Mouse (Mus musculus): ENCODE data around the gene Rptor. TPM values are rescaled to one million over a fixed set of nuclear protein-coding genes. Genes with fewer than 3 reads are reported as not detected.
A peak's percentile ranks its signal among the peaks of the same experiment; 100 is the strongest.

Gene Rptor
- polyA plus RNA-seq, 1 experiment from 2014 or later: 3.1 TPM

DNA sequence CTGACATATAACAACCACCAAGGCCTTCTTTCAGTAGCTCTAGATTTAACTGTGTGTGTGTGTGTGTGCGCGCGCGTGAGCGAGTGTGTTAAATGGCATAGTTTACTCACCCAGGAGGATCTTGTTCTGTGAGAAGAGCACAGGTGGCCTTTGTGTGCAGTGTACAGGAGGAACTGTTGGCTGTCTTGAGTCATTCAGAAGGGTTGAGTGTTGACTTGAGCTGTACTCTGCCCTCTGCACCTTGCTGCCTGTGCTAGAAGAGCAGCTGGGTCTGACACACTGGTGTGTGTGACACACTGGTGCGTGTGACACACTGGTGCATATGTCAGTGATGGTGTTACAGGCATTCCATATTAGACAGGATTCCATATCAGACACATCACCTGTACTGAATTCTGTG lies 8.8 kb downstream of the Rptor start:
- WGBS (ENCODE audit: insufficient replicate concordance): 94% methylated on average over 6 of the region's 6 CpGs

DNA sequence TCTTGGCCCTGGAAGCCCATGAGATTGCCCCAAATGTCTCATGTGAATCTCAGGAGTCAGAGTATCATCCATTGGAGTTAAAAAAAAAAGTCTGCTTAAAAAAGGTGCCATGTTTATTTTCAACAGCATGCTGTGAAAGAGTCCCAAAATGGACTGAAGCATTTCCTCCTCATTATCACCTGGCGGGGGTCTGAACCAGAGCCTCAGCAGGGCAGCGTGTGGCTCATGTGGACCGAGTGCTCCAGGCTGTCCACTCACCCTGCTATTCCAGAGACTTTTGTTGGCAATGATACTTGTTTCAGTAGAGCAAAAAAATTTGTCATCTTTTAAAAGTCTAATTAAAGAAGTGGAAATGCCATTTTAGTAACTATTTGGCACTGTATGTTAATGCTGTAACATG lies 9.5 kb downstream of the Rptor start:
- Histone ChIP-seq H3K27me3 (ENCODE audit: insufficient read depth, low read length) (no peaks in the 10 kb centered on the region), H3K9me3 (ENCODE audit: low read length) (no peaks in the 10 kb centered on the region), H3K4me2 (ENCODE audit: low read depth, low read length) (no peak overlapping the region), H3K36me3 (replicated peaks; ENCODE audit: insufficient read depth, low read length) (0 out of 2 replicates have a peak, but pooled peaks cover 7% of the 10 kb centered on the region), H3K9ac (replicated peaks) (no peak overlapping the region), H3K27ac (ENCODE audit: low read depth) (no peak overlapping the region), H3K4me3 (ENCODE audit: low read depth, low read length) (no peak overlapping the region), H3K4me1 (ENCODE audit: insufficient read depth) (no peaks in the 10 kb centered on the region; the same call in 1 of the 2 replicates)
- TF ChIP-seq EP300 (IDR thresholded peaks at IDR 0.05; ENCODE audit: low read depth): no peak
- no peak for TF ChIP-seq CTCF (IDR thresholded peaks at IDR 0.05; ENCODE audit: low read depth)
- WGBS (ENCODE audit: insufficient replicate concordance): 80% methylated on average over 3 of the region's 3 CpGs
- DNase-seq (no peak), ATAC-seq (no peak)

More for the DNA sequence above, 8.8 kb downstream of the Rptor start:
- ATAC-seq (no peak), DNase-seq (no peak)
- no peak overlapping the region for H3K4me2 ChIP-seq (ENCODE audit: low read depth, low read length)
- H3K4me1 ChIP-seq (ENCODE audit: insufficient read depth): no peaks in the 10 kb centered on the region; the same call in 1 of the 2 replicates
- H3K4me3 ChIP-seq (ENCODE audit: low read depth, low read length): no peak overlapping the region
- TF ChIP-seq EP300 (IDR thresholded peaks at IDR 0.05; ENCODE audit: low read depth) (no peak), CTCF (IDR thresholded peaks at IDR 0.05; ENCODE audit: low read depth) (no peak)
- H3K9me3 ChIP-seq (ENCODE audit: low read length): no peaks in the 10 kb centered on the region
- H3K9ac ChIP-seq (replicated peaks): no peak overlapping the region
- 0 out of 2 replicates have a peak, but pooled peaks cover 7% of the 10 kb centered on the region for H3K36me3 ChIP-seq (replicated peaks; ENCODE audit: insufficient read depth, low read length)
- no peaks in the 10 kb centered on the region for H3K27me3 ChIP-seq (ENCODE audit: insufficient read depth, low read length)
- H3K27ac ChIP-seq (ENCODE audit: low read depth): no peak overlapping the region

DNA sequence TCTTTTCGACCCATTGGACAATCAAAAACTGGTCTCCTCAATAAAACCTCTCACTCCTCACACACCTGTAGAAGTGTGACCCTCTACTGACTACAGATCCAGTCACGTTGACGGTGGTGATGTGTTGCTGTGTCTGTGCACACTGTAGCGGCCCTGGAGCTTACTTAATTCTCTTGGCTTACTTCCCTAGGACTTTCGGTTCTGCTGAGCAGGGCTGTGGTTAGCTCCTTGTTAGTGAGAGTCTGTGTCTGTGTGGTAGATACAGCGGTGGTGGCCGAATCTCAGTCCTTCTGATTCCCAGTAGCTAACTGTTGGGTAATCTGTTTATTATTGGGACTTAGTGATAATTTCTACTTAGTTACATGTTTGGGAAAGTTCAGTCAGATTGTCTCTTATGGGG lies 12.4 kb downstream of the Rptor start:
- H3K4me1 ChIP-seq (ENCODE audit: insufficient read depth): no peaks in the 10 kb centered on the region; the same call in 1 of the 2 replicates
- H3K4me2 ChIP-seq (ENCODE audit: low read depth, low read length): no peak overlapping the region
- no peaks in the 10 kb centered on the region for H3K27me3 ChIP-seq (ENCODE audit: insufficient read depth, low read length)
- ATAC-seq (no peak), DNase-seq (no peak)
- no peaks in the 10 kb centered on the region for H3K9me3 ChIP-seq (ENCODE audit: low read length)
- H3K36me3 ChIP-seq (replicated peaks; ENCODE audit: insufficient read depth, low read length): no peaks in the 10 kb centered on the region
- H3K4me3 ChIP-seq (ENCODE audit: low read depth, low read length): no peak overlapping the region
- no peak overlapping the region for H3K9ac ChIP-seq (replicated peaks)
- H3K27ac ChIP-seq (ENCODE audit: low read depth): no peak overlapping the region
- 65% methylated on average over 7 of the region's 7 CpGs for WGBS (ENCODE audit: insufficient replicate concordance)
- TF ChIP-seq EP300 (IDR thresholded peaks at IDR 0.05; ENCODE audit: low read depth): no peak
- TF ChIP-seq CTCF (IDR thresholded peaks at IDR 0.05; ENCODE audit: low read depth): no peak

DNA sequence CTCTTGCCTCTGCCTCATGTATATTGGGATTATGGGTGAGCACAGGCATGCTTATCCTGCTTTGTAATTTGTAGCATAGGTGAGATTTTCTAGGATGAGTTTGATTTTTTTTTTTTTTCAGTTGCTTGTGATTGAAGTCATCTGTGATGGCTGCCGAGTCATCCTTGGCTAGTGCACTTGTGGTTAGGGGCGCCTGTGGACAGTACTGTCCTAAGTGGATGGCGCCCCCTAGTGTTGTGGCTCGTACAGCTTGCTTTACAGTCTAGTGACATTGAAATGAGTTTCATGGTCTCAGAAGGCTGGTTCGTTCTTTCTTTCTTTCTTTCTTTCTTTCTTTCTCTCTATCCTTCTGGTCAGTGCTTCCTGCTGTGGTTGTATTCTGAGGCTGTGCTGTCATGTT lies 16.1 kb downstream of the Rptor start:
- Histone ChIP-seq H3K9me3 (ENCODE audit: low read length) (no peaks in the 10 kb centered on the region), H3K36me3 (replicated peaks; ENCODE audit: insufficient read depth, low read length) (no peaks in the 10 kb centered on the region), H3K4me3 (ENCODE audit: low read depth, low read length) (no peak overlapping the region), H3K27me3 (ENCODE audit: insufficient read depth, low read length) (no peaks in the 10 kb centered on the region), H3K9ac (replicated peaks) (no peak overlapping the region), H3K4me1 (ENCODE audit: insufficient read depth) (no peaks in the 10 kb centered on the region; the same call in 1 of the 2 replicates), H3K27ac (ENCODE audit: low read depth) (no peak overlapping the region), H3K4me2 (ENCODE audit: low read depth, low read length) (no peak overlapping the region)
- peak; percentile 54 for DNase-seq
- WGBS (ENCODE audit: insufficient replicate concordance): 36% methylated on average over 5 of the region's 5 CpGs
- no peak for ATAC-seq
- TF ChIP-seq EP300 (IDR thresholded peaks at IDR 0.05; ENCODE audit: low read depth) (no peak), CTCF (IDR thresholded peaks at IDR 0.05; ENCODE audit: low read depth) (peak; percentile 62)

DNA sequence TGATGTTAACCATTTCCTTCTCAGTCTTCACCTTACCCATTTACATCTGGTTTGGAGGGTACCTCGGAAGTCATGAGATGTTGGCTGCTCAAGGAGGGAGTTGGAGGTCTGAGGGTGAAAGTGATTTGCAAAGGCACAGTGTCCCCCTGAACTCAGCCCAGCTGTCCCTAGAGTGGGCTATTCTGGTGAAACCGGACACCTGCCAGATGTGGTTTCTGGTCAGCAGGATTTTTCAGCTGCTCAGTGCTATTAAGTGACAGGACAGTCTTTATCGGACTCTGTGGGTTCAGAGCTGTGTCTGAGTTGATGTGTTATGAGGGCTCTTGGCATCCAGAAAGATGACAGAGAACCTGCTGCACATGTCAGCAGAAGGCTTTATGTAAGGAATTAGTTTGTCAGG lies 18.6 kb downstream of the Rptor start:
- no peak for TF ChIP-seq CTCF (IDR thresholded peaks at IDR 0.05; ENCODE audit: low read depth)
- TF ChIP-seq EP300 (IDR thresholded peaks at IDR 0.05; ENCODE audit: low read depth): no peak
- DNase-seq: no peak
- Histone ChIP-seq H3K4me3 (ENCODE audit: low read depth, low read length) (no peak overlapping the region), H3K27me3 (ENCODE audit: insufficient read depth, low read length) (no peaks in the 10 kb centered on the region), H3K9ac (replicated peaks) (no peak overlapping the region), H3K4me2 (ENCODE audit: low read depth, low read length) (no peak overlapping the region), H3K27ac (ENCODE audit: low read depth) (no peak overlapping the region), H3K36me3 (replicated peaks; ENCODE audit: insufficient read depth, low read length) (no peaks in the 10 kb centered on the region), H3K4me1 (ENCODE audit: insufficient read depth) (no peaks in the 10 kb centered on the region), H3K9me3 (ENCODE audit: low read length) (no peaks in the 10 kb centered on the region)
- 79% methylated on average over 3 of the region's 3 CpGs for WGBS (ENCODE audit: insufficient replicate concordance)
- no peak for ATAC-seq

DNA sequence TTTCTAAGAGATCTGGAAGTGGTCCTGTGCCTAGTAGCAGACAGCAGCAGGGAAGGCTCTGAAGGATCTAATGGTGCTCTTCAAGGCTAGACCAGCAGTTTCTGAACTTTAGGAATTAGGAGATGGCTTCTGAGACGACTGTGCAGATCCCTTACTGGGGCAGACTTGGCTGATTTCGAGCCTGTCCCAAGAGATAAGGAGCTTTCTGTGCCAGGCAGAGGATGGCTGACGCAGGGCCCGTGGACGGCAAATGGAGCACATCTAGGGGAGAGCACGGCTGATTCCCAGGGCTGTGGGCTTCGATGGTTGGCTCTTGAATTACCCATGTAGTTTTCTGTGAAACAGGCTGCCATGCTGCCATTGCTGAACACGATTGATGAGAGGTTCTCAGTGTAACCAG lies 21.1 kb downstream of the Rptor start:
- no peak for TF ChIP-seq CTCF (IDR thresholded peaks at IDR 0.05; ENCODE audit: low read depth)
- TF ChIP-seq EP300 (IDR thresholded peaks at IDR 0.05; ENCODE audit: low read depth): no peak
- Histone ChIP-seq H3K9ac (replicated peaks) (no peak overlapping the region), H3K36me3 (replicated peaks; ENCODE audit: insufficient read depth, low read length) (0 out of 2 replicates have a peak, but pooled peaks cover 3% of the 10 kb centered on the region), H3K4me3 (ENCODE audit: low read depth, low read length) (no peak overlapping the region), H3K4me2 (ENCODE audit: low read depth, low read length) (no peak overlapping the region), H3K27me3 (ENCODE audit: insufficient read depth, low read length) (no peaks in the 10 kb centered on the region), H3K9me3 (ENCODE audit: low read length) (no peaks in the 10 kb centered on the region), H3K27ac (ENCODE audit: low read depth) (no peak overlapping the region), H3K4me1 (ENCODE audit: insufficient read depth) (no peaks in the 10 kb centered on the region)
- DNase-seq: no peak
- ATAC-seq: no peak
- WGBS (ENCODE audit: insufficient replicate concordance): 60% methylated on average over 8 of the region's 8 CpGs

DNA sequence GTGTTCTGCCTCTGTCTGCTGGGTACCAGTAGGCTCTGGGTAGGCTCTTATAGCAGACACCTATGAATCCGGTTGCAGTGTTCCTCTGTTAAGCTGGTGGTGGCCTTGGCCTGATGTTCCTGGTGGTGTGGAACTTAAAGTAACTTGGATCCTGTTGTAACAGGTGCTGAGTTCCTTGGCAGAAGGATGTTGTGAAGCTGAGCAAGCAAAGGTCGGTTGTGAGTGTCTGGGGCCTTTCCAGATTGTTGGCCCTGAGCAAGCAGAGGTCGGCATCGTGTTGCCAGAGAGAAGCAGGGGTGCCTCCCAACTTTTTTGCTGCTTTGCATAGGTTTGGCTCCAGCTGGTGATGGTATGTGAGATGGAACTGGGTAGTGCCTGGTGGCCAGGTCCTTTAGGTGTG lies 21.7 kb downstream of the Rptor start:
- no peak overlapping the region for H3K27ac ChIP-seq (ENCODE audit: low read depth)
- 64% methylated on average over 4 of the region's 4 CpGs for WGBS (ENCODE audit: insufficient replicate concordance)
- ATAC-seq (no peak), DNase-seq (no peak)
- H3K4me2 ChIP-seq (ENCODE audit: low read depth, low read length): no peak overlapping the region
- no peak overlapping the region for H3K4me3 ChIP-seq (ENCODE audit: low read depth, low read length)
- H3K4me1 ChIP-seq (ENCODE audit: insufficient read depth): no peaks in the 10 kb centered on the region
- no peaks in the 10 kb centered on the region for H3K27me3 ChIP-seq (ENCODE audit: insufficient read depth, low read length)
- H3K9ac ChIP-seq (replicated peaks): no peak overlapping the region
- H3K9me3 ChIP-seq (ENCODE audit: low read length): no peaks in the 10 kb centered on the region
- 0 out of 2 replicates have a peak, but pooled peaks cover 3% of the 10 kb centered on the region for H3K36me3 ChIP-seq (replicated peaks; ENCODE audit: insufficient read depth, low read length)
- TF ChIP-seq EP300 (IDR thresholded peaks at IDR 0.05; ENCODE audit: low read depth) (no peak), CTCF (IDR thresholded peaks at IDR 0.05; ENCODE audit: low read depth) (no peak)

Data from liver, postnatal 0 days (tissue).